Mouse (Mus musculus) B cell, adult 2 months (primary cell): ENCODE measurements around the gene Kras.

Experiments used
- DNase-seq, 2 experiments: peaks; one replicate each; pipeline ENCODE4 v3.0.0; 2022

Gene Kras

GRCm38 (mm10) chr6:145250185-145250791 lies at the start of gene Kras:
Gene Kras, minus strand, starts transcription at chr6:145250239.
- DNase-seq = peak; percentile 93 to 95

GRCm38 (mm10) chr6:145297626-145298025 lies 47.6 kb upstream of the Kras start:
- DNase-seq = no peak

- no peak for DNase-seq
Observed at GRCm38 (mm10) chr6:145296979-145297378, 46.9 kb upstream of the Kras start.

GRCm38 (mm10) chr6:145295171-145295570 lies 45.1 kb upstream of the Kras start:
- DNase-seq = no peak

- no peak for DNase-seq
Observed at GRCm38 (mm10) chr6:145293156-145293555, 43.1 kb upstream of the Kras start.

GRCm38 (mm10) chr6:145291383-145292289 lies 41.6 kb upstream of the Kras start:
- DNase-seq = peak; percentile 23 to 28

- no peak for DNase-seq
Observed at GRCm38 (mm10) chr6:145285656-145286055, 35.6 kb upstream of the Kras start.

GRCm38 (mm10) chr6:145284286-145284685 lies 34.2 kb upstream of the Kras start:
- no peak for DNase-seq

GRCm38 (mm10) chr6:145277138-145277763 lies 27.2 kb upstream of the Kras start:
- DNase-seq = no peak

- DNase-seq = peak; percentile 81 to 83
Observed at GRCm38 (mm10) chr6:145276265-145276780, 26.3 kb upstream of the Kras start.

- peak; percentile 65 to 74 for DNase-seq
Observed at GRCm38 (mm10) chr6:145275586-145276219, 25.7 kb upstream of the Kras start.

GRCm38 (mm10) chr6:145273971-145274620 lies 24.1 kb upstream of the Kras start:
- no peak for DNase-seq

GRCm38 (mm10) chr6:145272142-145272937 lies 22.3 kb upstream of the Kras start:
- DNase-seq = no peak

GRCm38 (mm10) chr6:145269313-145269845 lies 19.3 kb upstream of the Kras start:
- DNase-seq = no peak

GRCm38 (mm10) chr6:145267692-145268091 lies 17.7 kb upstream of the Kras start:
- DNase-seq = no peak

GRCm38 (mm10) chr6:145262314-145262713 lies 12.3 kb upstream of the Kras start:
- no peak for DNase-seq

GRCm38 (mm10) chr6:145256701-145257073 lies 6.6 kb upstream of the Kras start:
- no peak for DNase-seq

- DNase-seq = no peak
Observed at GRCm38 (mm10) chr6:145255952-145256700, 6.1 kb upstream of the Kras start.

GRCm38 (mm10) chr6:145250820-145251219 lies 781 bp upstream of the Kras start:
- no peak for DNase-seq
